Mouse (Mus musculus) forebrain, embryonic 11.5 days (tissue): ENCODE results near the gene Tlcd2. TPM values are rescaled to one million over a fixed set of nuclear protein-coding genes. Genes with fewer than 3 reads are reported as not detected.
A peak's percentile ranks its signal among the peaks of the same experiment; 100 is the strongest.

Experiments
- ATAC-seq: fragments of 200-750 bp; cut with Nextera tagmentation; replicated peaks from 2 replicates; pipeline ENCODE4 v1.8.0; 2017; ENCODE audit warnings: moderate TSS enrichment; ENCODE audit not compliant: low FRiP score
- DNase-seq: peaks from one replicate; pipeline ENCODE4 v3.0.0-alpha.2; 2017; ENCODE audit warnings: low spot score
- H3K27ac ChIP-seq: fragments of 300-500 bp; sonication (generic); 2 replicates; pipeline ENCODE4 v1.5.1; 2014; ENCODE audit warnings: low read depth, low read length
- H3K27me3 ChIP-seq: fragments of 300-500 bp; sonication (generic); 2 replicates; pipeline ENCODE4 v1.6.1; 2014; ENCODE audit warnings: mild to moderate bottlenecking, low read length, mixed read lengths; ENCODE audit not compliant: control insufficient read depth, insufficient read depth
- H3K36me3 ChIP-seq: fragments of 300-500 bp; sonication (generic); 2 replicates; pipeline ENCODE4 v1.6.1; 2014; ENCODE audit warnings: mild to moderate bottlenecking, low read length, moderate library complexity, mixed read lengths; ENCODE audit not compliant: control insufficient read depth, insufficient read depth
- H3K4me1 ChIP-seq: fragments of 300-500 bp; sonication (generic); replicated peaks from 2 replicates; pipeline ENCODE4 v1.6.1; 2014; ENCODE audit warnings: low read length, mixed read lengths; ENCODE audit not compliant: control insufficient read depth, insufficient read depth
- H3K4me2 ChIP-seq: fragments of 300-500 bp; sonication (generic); 2 replicates; pipeline ENCODE4 v1.6.1; 2014; ENCODE audit warnings: low read depth, mild to moderate bottlenecking, low read length, moderate library complexity, mixed read lengths; ENCODE audit not compliant: severe bottlenecking
- H3K4me3 ChIP-seq: fragments of 300-500 bp; sonication (generic); 2 replicates; pipeline ENCODE4 v1.5.1; 2014; ENCODE audit warnings: low read depth, low read length
- H3K9ac ChIP-seq: fragments of 300-500 bp; sonication (generic); 2 replicates; pipeline ENCODE4 v1.6.1; 2014; ENCODE audit warnings: low read length
- H3K9me3 ChIP-seq: fragments of 300-500 bp; sonication (generic); 2 replicates; pipeline ENCODE4 v1.6.1; 2016; ENCODE audit warnings: low read length, mixed read lengths; ENCODE audit not compliant: control insufficient read depth
- WGBS: fragments of 180-500 bp; shearing (Covaris S2); extraction: QIAGEN DNeasy Blood & Tissue Kit; methylation state at CpG from one replicate; pipeline ENCODE4 v1.1.7; 2014; 5-methylcytosine and 5-hydroxymethylcytosine counted together
- polyA plus RNA-seq: library from polyadenylated mRNA; unstranded; fragments of >200 nt; fragmentation: Nextera tagmentation; extraction: Ambion mirVana; gene quantifications from 2 replicates; pipeline ENCODE4 v1.2.1, GENCODE M21; 2014

Tlcd2 gene
- polyA plus RNA-seq, 1 experiment from 2014 or later = 9.5 TPM

GRCm38 (mm10) chr11:75441034-75441433 is 20.5 kb upstream of the Tlcd2 start:
- Histone ChIP-seq H3K4me2 (no peak overlapping the region), H3K9me3 (no peaks in the 10 kb centered on the region), H3K27me3 (no peaks in the 10 kb centered on the region), H3K9ac (no peak overlapping the region), H3K4me1 (peaks cover 2% of the 10 kb centered on the region; the same call in 1 of the 2 replicates), H3K27ac (no peak overlapping the region), H3K36me3 (no peaks in the 10 kb centered on the region), H3K4me3 (no peak overlapping the region)
- DNase-seq (no peak), ATAC-seq (no peak)
- 89% methylated on average over 7 of the region's 7 CpGs for WGBS

GRCm38 (mm10) chr11:75441601-75442000 is 19.9 kb upstream of the Tlcd2 start:
- H3K27ac ChIP-seq = no peak overlapping the region
- no peaks in the 10 kb centered on the region for H3K36me3 ChIP-seq
- no peak for ATAC-seq
- no peaks in the 10 kb centered on the region for H3K27me3 ChIP-seq
- no peak for DNase-seq
- H3K4me1 ChIP-seq = peaks cover 2% of the 10 kb centered on the region; the same call in 1 of the 2 replicates
- no peak overlapping the region for H3K4me2 ChIP-seq
- no peaks in the 10 kb centered on the region for H3K9me3 ChIP-seq
- H3K9ac ChIP-seq = no peak overlapping the region
- WGBS = 82% methylated on average over 16 of the region's 16 CpGs
- H3K4me3 ChIP-seq = no peak overlapping the region

DNA sequence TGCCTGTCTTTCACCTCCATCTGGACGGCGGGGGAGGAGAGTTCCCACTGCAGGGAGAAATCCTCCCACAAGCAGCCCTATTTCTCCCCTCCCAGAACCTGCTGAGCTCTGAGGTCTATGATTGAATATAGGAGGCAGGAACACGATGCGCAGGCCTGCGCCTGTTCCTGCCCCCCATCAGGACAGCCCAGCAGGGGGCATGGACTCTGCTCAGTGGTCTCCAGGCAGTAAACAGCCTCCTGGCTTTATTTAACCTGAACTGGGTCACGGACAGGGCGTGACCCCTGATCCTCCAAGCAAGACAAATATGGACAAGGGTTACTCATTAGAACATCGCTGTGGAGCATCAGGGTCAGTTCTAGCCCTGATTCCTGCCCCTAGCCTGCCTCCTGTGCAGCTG is 17.8 kb upstream of the Tlcd2 start:
- ATAC-seq (no peak), DNase-seq (no peak)
- WGBS = 50% methylated on average over 8 of the region's 8 CpGs
- H3K4me2 ChIP-seq = no peak overlapping the region
- H3K9ac ChIP-seq = no peak overlapping the region
- H3K4me3 ChIP-seq = no peak overlapping the region
- no peaks in the 10 kb centered on the region for H3K27me3 ChIP-seq
- no peak overlapping the region for H3K27ac ChIP-seq
- H3K36me3 ChIP-seq = no peaks in the 10 kb centered on the region; the same call in 1 of the 2 replicates
- H3K4me1 ChIP-seq = peaks cover 2% of the 10 kb centered on the region; the same call in 1 of the 2 replicates
- H3K9me3 ChIP-seq = no peaks in the 10 kb centered on the region

DNA sequence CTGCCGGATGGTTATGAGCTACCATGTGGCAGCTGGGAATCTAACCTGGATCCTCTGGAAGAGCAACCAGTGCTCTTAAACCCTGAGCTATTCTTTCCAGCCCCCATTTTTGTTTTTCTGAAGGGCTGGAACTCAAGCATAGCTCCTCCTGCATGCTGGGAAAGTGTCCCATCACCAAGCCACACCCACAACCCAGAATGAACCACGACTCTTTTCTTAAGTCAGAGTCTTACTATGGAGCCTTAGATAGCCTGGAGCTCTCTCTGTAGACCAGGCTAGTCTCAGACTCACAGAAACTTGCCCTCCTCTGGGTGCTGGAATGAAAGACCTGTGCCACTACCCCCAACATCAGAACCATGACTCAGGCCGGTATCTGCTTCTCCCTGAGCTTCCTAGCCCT is 12.9 kb upstream of the Tlcd2 start:
- Histone ChIP-seq H3K9me3 (no peaks in the 10 kb centered on the region), H3K4me2 (no peak overlapping the region), H3K36me3 (no peaks in the 10 kb centered on the region; the same call in 1 of the 2 replicates), H3K4me3 (no peak overlapping the region), H3K27me3 (no peaks in the 10 kb centered on the region), H3K4me1 (peaks cover 2% of the 10 kb centered on the region), H3K27ac (no peak overlapping the region), H3K9ac (no peak overlapping the region)
- DNase-seq (no peak), ATAC-seq (no peak)
- WGBS = 83% methylated on average over 3 of the region's 3 CpGs

- ATAC-seq = no peak
Observed at GRCm38 (mm10) chr11:75449695-75450094, 11.8 kb upstream of the Tlcd2 start.

DNA sequence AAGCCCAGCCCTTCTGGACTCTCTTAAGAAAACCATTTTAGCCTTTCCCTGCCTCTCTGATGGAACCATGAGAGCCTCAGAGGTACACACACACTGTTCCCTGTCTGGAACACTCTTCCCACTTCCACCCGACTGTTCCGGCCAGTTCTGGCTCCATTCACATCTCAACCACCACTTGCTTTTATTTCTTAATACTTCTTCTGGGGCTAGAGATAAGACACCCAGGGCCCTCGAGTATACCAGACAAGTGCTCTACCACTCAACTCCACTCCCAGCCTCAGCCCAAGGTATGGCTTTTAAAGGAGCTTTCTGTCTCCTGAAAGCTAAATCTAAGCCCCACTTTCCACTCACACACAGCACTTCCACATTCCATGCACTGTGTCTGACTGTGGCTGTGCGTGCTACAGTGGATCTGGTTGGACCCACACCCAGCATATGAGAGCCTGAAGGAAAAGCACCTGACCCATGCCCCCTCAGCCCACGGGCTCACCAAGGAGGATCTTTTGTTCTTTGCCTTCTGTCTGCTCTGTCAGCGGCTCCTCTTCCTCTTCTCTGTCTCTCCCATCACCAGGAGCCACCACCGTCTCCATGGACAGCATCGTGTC is 11.1 kb upstream of the Tlcd2 start:
- 0 out of 2 replicates have a peak overlapping the region, but pooled peaks have one; percentile 8 for H3K4me2 ChIP-seq
- H3K27me3 ChIP-seq = no peaks in the 10 kb centered on the region
- no peaks in the 10 kb centered on the region for H3K9me3 ChIP-seq
- H3K4me1 ChIP-seq = peaks cover 8% of the 10 kb centered on the region
- ATAC-seq = no peak
- no peak for DNase-seq
- H3K27ac ChIP-seq = no peak overlapping the region
- WGBS = 92% methylated on average over 8 of the region's 8 CpGs
- peak overlapping the region; percentile 20; the same call in 1 of the 2 replicates for H3K9ac ChIP-seq
- no peak overlapping the region for H3K4me3 ChIP-seq
- H3K36me3 ChIP-seq = no peaks in the 10 kb centered on the region; the same call in 1 of the 2 replicates

More at GRCm38 (mm10) chr11:75449695-75450094, 11.8 kb upstream of the Tlcd2 start:
- Histone ChIP-seq H3K27me3 (no peaks in the 10 kb centered on the region), H3K4me2 (no peak overlapping the region), H3K9me3 (no peaks in the 10 kb centered on the region), H3K9ac (no peak overlapping the region), H3K36me3 (no peaks in the 10 kb centered on the region; the same call in 1 of the 2 replicates), H3K27ac (no peak overlapping the region), H3K4me3 (no peak overlapping the region), H3K4me1 (peaks cover 5% of the 10 kb centered on the region)
- 92% methylated on average over 7 of the region's 7 CpGs for WGBS
- DNase-seq = no peak

DNA sequence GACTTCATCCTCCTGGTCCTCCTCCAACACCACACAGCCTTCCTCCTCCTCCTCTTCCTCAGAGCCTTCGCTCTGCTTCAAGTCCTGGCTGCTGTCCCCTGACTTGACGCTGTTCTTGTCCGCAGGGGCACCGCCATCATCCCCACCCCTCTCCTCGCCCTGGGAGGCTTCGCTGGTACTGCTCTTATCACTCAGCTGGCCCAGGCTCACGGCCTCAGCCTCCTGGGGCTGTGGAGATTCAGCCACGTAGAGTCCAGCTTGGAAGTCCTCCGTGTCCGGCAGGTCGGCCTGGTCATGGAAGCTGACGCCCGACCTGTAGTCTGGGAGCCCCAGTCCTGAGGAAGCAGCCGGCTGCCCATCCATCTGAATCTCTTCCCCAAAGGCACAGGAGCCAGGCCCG is 10.6 kb upstream of the Tlcd2 start:
- no peak overlapping the region for H3K4me3 ChIP-seq
- H3K4me1 ChIP-seq = peaks cover 8% of the 10 kb centered on the region
- H3K9me3 ChIP-seq = no peaks in the 10 kb centered on the region
- H3K9ac ChIP-seq = peak overlapping the region; percentile 20; the same call in 1 of the 2 replicates
- H3K4me2 ChIP-seq = 0 out of 2 replicates have a peak overlapping the region, but pooled peaks have one; percentile 8
- H3K27ac ChIP-seq = no peak overlapping the region
- 88% methylated on average over 15 of the region's 15 CpGs for WGBS
- H3K36me3 ChIP-seq = no peaks in the 10 kb centered on the region; the same call in 1 of the 2 replicates
- H3K27me3 ChIP-seq = no peaks in the 10 kb centered on the region
- ATAC-seq (no peak), DNase-seq (no peak)

DNA sequence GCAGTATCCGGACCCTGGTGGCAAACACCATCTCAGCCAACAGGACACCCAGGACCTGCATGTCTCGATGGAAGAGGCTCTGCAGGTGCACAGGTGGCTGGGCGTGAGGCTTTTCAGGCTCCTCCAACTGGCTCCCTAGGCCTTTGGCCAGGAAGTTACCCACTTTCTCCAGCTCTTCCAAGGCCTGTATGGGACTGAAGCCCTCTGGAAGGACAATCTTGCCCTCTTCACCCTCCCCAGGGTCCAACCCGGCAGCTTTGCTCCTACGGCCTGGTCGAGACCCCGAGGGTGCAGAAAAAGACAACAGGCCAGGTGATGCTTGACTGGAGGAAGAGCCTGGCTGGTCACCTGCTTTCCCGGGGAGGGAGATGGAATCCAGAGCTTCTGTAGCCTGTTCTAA is 9.4 kb upstream of the Tlcd2 start:
- no peaks in the 10 kb centered on the region; the same call in 1 of the 2 replicates for H3K36me3 ChIP-seq
- peaks cover 8% of the 10 kb centered on the region for H3K4me1 ChIP-seq
- H3K9ac ChIP-seq = no peak overlapping the region
- DNase-seq (no peak), ATAC-seq (no peak)
- H3K4me2 ChIP-seq = no peak overlapping the region
- H3K27me3 ChIP-seq = no peaks in the 10 kb centered on the region
- no peak overlapping the region for H3K27ac ChIP-seq
- H3K4me3 ChIP-seq = no peak overlapping the region
- H3K9me3 ChIP-seq = no peaks in the 10 kb centered on the region
- 93% methylated on average over 8 of the region's 8 CpGs for WGBS
